16 mouse cellular contexts compared by ENCODE assay signal in the genomic region with DNA sequence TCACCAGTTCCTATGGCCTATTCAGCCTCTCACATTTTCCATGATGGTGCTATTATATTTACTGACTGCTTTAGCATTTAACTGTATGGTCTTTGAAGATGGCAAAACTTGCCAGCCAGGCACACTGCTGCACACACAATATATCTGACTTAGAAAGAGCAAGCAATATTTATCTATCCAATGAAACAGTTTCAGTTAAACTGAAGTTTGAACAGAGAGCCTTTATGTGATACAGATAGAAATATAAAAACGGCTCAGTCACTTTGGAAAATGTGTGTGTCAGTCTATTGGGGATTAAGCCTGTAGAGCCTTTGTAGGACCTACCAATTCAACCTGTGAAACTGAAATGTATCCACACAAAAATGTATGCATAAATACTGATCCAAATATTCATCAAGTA.
"Had no signal": no experiment of that assay in that cellular context is flagged by ENCODE, and none has a peak within 500 bp of the region (broad histone marks: within the 10 kb centered on the region; RNA-seq: fewer than 3 reads in every experiment).

No protein-coding gene starts in this region.

- H3K36me3 ChIP-seq: neural tube, embryonic 15.5 days; stomach, embryonic 15.5 days had no signal

- H3K4me2 ChIP-seq: neural tube, embryonic 13.5 days; neural tube, embryonic 15.5 days; stomach, embryonic 15.5 days had no signal

- H3K4me3 ChIP-seq: neural tube, embryonic 13.5 days; neural tube, embryonic 15.5 days; stomach, embryonic 15.5 days had no signal

- H3K9ac ChIP-seq: neural tube, embryonic 13.5 days; neural tube, embryonic 15.5 days; stomach, embryonic 15.5 days had no signal

- H3K27me3 ChIP-seq: neural tube, embryonic 13.5 days; neural tube, embryonic 15.5 days; stomach, embryonic 15.5 days had no signal

- H3K9me3 ChIP-seq: neural tube, embryonic 13.5 days; neural tube, embryonic 15.5 days; stomach, embryonic 15.5 days had no signal

- H3K27ac ChIP-seq: neural tube, embryonic 13.5 days; neural tube, embryonic 15.5 days; stomach, embryonic 15.5 days; stomach, postnatal 0 days had no signal

- H3K4me1 ChIP-seq: neural tube, embryonic 15.5 days; stomach, embryonic 15.5 days had no signal

- DNase-seq: retina, postnatal 1 day; right cerebral cortex, adult 18-20 months; right cerebral cortex, postnatal 14 days; right cerebral cortex, postnatal 25 days; right cerebral cortex, postnatal 4 days; spleen, adult 18-20 months; thymus, adult 18-20 months; thymus, adult 2 months; thymus, postnatal 14 days; thymus, postnatal 25 days; thymus, postnatal 36 days; thymus, postnatal 4 days had no signal
